Mouse (Mus musculus) lung, embryonic 14.5 days (tissue): ENCODE results near the gene Bfsp2. TPM values are rescaled to one million over a fixed set of nuclear protein-coding genes. Genes with fewer than 3 reads are reported as not detected.

ENCODE experiments used
- ATAC-seq: fragments of 200-750 bp; cut with Nextera tagmentation; 2 replicates; pipeline ENCODE4 v1.8.0; 2017; ENCODE audit warnings: mild to moderate bottlenecking, moderate TSS enrichment, moderate library complexity; ENCODE audit not compliant: insufficient read depth
- DNase-seq: peaks from one replicate; pipeline ENCODE4 v3.0.0-alpha.2; 2015
- H3K27ac ChIP-seq: fragments of 300-500 bp; sonication (generic); 2 replicates; pipeline ENCODE4 v1.5.1; 2014; ENCODE audit warnings: low read depth, mild to moderate bottlenecking, moderate library complexity
- H3K27me3 ChIP-seq: fragments of 300-500 bp; sonication (generic); 2 replicates; pipeline ENCODE4 v1.6.1; 2014; ENCODE audit warnings: low read length, control low read depth; ENCODE audit not compliant: insufficient read depth
- H3K36me3 ChIP-seq: fragments of 300-500 bp; sonication (generic); 2 replicates; pipeline ENCODE4 v1.6.1; 2014; ENCODE audit warnings: control low read depth; ENCODE audit not compliant: insufficient read depth
- H3K4me1 ChIP-seq: fragments of 300-500 bp; sonication (generic); 2 replicates; pipeline ENCODE4 v1.6.1; 2014; ENCODE audit warnings: antibody characterized with exemption, control low read depth; ENCODE audit not compliant: insufficient read depth
- H3K4me2 ChIP-seq: fragments of 300-500 bp; sonication (generic); 2 replicates; pipeline ENCODE4 v1.6.1; 2014; ENCODE audit warnings: mild to moderate bottlenecking
- H3K4me3 ChIP-seq: fragments of 300-500 bp; sonication (generic); 2 replicates; pipeline ENCODE4 v1.5.1; 2014; ENCODE audit warnings: low read depth, low read length
- H3K9ac ChIP-seq: fragments of 300-500 bp; sonication (generic); 2 replicates; pipeline ENCODE4 v1.6.1; 2014
- H3K9me3 ChIP-seq: fragments of 300-500 bp; sonication (generic); 2 replicates; pipeline ENCODE4 v1.6.1; 2016; ENCODE audit warnings: low read depth, low read length, control low read depth
- CTCF ChIP-seq: IDR thresholded peaks from 2 replicates; pipeline ENCODE4 v1.5.1; 2016; ENCODE audit warnings: antibody characterized with exemption, low read depth
- WGBS: fragments of 180-500 bp; shearing (Covaris S2); extraction: QIAGEN DNeasy Blood & Tissue Kit; methylation state at CpG from one replicate; pipeline ENCODE4 v1.1.7; 2014; 5-methylcytosine and 5-hydroxymethylcytosine counted together
- polyA plus RNA-seq: library from polyadenylated mRNA; unstranded; fragments of >200 nt; fragmentation: Nextera tagmentation; extraction: Ambion mirVana; gene quantifications from 2 replicates; pipeline ENCODE4 v1.2.1, GENCODE M21; 2014

Gene Bfsp2
- polyA plus RNA-seq, 1 experiment from 2014 or later: 0.50 TPM

DNA sequence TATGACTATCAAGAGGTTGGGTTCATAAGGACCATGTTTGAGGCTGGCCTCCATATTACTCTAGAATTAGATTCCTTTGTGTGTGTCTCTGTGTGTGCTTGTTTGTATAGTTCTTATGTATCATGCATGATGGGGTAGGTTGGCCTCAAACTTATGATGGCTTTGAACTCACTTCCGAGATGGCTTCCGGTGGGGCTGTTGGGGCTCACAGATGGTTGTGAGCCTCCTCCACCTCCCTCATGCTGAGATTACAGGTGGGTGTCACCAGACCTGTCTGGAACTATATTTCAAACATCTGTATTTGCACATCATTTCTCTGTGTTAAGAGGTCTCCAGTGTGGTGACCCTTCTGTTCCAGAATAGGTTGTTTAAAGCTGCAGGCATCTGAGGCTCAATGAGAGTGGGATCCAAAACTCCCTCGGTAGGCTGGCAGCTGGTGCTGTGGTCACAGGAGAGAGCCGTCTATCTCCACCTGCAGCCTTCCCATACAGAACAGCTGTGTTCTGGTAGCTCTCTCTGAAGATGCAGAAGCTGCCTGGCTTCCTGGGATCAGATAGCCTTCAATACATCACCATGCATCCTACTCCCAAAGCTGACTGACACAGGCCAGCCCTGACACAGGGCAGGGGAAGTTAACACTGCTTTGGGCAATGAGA is 96.0 kb downstream of the Bfsp2 start:
- Histone ChIP-seq H3K9me3 (no peaks in the 10 kb centered on the region), H3K4me3 (no peak overlapping the region), H3K9ac (no peak overlapping the region), H3K27me3 (no peaks in the 10 kb centered on the region), H3K27ac (no peak overlapping the region), H3K4me1 (peaks cover 14% of the 10 kb centered on the region), H3K36me3 (no peaks in the 10 kb centered on the region), H3K4me2 (no peak overlapping the region)
- ATAC-seq: no peak
- WGBS: 56% methylated on average over 4 of the region's 4 CpGs
- no peak for DNase-seq
- TF ChIP-seq CTCF: no peak

DNA sequence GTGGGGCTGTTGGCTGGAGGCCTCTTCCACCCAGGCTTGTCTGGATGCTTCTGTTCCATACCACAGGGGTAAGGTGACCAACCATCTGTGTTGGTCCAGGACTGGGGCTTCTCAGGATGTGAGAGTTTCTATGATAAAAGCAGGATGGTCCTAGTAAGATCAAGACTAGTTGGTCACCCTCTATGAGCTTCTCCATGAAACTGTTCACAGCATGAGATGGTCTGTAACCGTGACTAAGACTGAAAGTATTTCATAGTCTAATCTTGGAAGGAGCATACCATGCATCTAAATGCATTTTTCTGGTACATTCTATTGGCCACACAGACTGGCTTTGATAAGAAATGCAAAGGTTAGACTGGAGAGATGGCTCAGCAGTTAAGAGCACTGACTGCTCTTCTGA is 96.6 kb downstream of the Bfsp2 start:
- ATAC-seq: no peak
- Histone ChIP-seq H3K4me2 (no peak overlapping the region), H3K4me3 (no peak overlapping the region), H3K4me1 (peaks cover 14% of the 10 kb centered on the region), H3K27ac (no peak overlapping the region), H3K27me3 (no peaks in the 10 kb centered on the region), H3K9me3 (no peaks in the 10 kb centered on the region), H3K9ac (no peak overlapping the region), H3K36me3 (no peaks in the 10 kb centered on the region)
- no peak for DNase-seq
- no peak for TF ChIP-seq CTCF
- WGBS: 89% methylated on average over 1 of the region's 1 CpGs

DNA sequence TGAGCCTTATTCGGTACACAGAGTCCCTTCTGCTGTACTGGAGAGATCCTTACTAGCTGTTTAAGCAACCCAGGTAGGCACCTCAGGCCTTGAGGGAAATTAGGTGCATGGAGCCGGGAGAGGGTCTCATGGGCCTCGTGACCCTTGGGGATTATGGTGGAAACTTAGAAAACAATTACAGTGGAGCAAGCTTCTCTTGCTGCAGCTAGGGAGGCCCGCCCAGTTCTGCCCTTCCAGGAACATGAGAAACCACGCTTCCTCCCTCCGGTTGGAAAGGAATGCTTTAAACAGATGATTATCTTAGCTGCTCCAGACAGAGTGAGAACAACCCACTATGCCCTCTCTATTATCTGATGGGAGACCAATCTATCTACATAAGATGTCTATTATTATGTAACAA is 97.2 kb downstream of the Bfsp2 start:
- TF ChIP-seq CTCF: no peak
- ATAC-seq (no peak), DNase-seq (no peak)
- no peaks in the 10 kb centered on the region for H3K27me3 ChIP-seq
- H3K36me3 ChIP-seq: no peaks in the 10 kb centered on the region
- no peaks in the 10 kb centered on the region for H3K9me3 ChIP-seq
- H3K4me3 ChIP-seq: no peak overlapping the region
- H3K4me2 ChIP-seq: no peak overlapping the region
- no peak overlapping the region for H3K9ac ChIP-seq
- no peak overlapping the region for H3K27ac ChIP-seq
- H3K4me1 ChIP-seq: peaks cover 14% of the 10 kb centered on the region
- 43% methylated on average over 6 of the region's 6 CpGs for WGBS

DNA sequence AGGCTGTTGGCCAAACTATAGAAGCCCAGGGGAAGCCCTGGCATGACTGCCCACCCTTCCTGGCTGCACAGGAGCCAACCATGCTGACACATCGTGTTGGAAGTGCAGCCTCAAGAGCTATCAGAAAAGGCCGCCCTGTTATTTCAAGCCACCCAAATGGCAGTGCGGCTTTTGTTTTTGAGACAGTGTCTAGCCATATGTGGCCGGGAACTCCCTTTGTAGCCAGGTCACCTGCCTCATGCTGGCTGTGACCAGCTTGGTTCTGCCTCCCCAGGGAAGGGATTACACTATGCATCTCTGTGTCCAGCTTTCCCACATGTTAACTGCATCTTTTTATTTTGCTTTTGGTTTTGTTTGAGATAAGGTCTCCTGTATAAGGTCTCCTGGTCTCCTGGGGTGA is 99.7 kb downstream of the Bfsp2 start:
- WGBS: 89% methylated on average over 4 of the region's 4 CpGs
- no peak for ATAC-seq
- H3K27ac ChIP-seq: no peak overlapping the region
- H3K4me2 ChIP-seq: no peak overlapping the region
- no peaks in the 10 kb centered on the region for H3K36me3 ChIP-seq
- no peak overlapping the region for H3K4me3 ChIP-seq
- no peaks in the 10 kb centered on the region for H3K4me1 ChIP-seq
- TF ChIP-seq CTCF: no peak
- no peaks in the 10 kb centered on the region for H3K27me3 ChIP-seq
- H3K9ac ChIP-seq: no peak overlapping the region
- no peaks in the 10 kb centered on the region for H3K9me3 ChIP-seq
- no peak for DNase-seq

DNA sequence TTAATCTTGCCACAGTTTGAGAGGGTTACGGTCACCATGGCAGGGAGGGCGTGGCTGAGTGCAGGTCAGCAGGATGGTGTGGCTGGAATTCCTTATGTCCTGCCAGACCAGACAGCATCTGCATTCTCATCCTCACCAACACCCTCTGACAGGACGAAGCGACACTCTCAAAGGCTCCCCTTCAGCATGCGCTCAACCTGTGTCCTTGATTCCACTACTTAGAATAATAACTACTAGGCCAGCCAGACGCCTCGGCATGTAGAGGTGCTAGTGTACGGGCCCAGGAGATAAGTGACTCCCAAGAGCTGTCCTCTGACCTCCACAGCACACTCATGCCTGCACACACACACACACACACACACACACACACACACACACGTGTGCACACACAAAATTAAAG is 101.0 kb downstream of the Bfsp2 start:
- Histone ChIP-seq H3K9ac (no peak overlapping the region), H3K9me3 (no peaks in the 10 kb centered on the region), H3K27ac (no peak overlapping the region), H3K4me2 (no peak overlapping the region), H3K4me3 (no peak overlapping the region), H3K4me1 (no peaks in the 10 kb centered on the region), H3K27me3 (no peaks in the 10 kb centered on the region), H3K36me3 (no peaks in the 10 kb centered on the region)
- ATAC-seq: no peak
- DNase-seq: no peak
- WGBS: 26% methylated on average over 9 of the region's 9 CpGs
- TF ChIP-seq CTCF: no peak

DNA sequence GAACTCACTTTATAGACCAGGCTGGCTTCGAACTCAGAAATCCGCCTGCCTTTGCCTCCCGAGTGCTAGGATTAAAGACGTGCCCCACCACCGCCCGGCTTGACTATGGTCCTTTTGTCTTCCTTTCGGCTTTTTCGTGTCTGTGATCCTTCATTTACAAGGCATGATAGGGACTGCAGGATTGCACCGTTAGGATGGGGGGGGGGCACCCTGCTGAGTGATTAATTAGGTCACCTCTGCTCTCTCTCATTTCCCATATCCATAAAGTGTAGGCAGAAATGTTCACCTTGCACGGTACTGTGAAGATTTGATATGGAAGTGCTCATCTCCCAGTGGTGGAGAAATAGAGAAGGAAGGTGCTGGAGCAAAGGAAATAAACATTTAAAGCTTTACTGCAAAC is 101.5 kb downstream of the Bfsp2 start:
- no peak for TF ChIP-seq CTCF
- Histone ChIP-seq H3K9ac (no peak overlapping the region), H3K27me3 (no peaks in the 10 kb centered on the region), H3K4me2 (no peak overlapping the region), H3K27ac (no peak overlapping the region), H3K36me3 (no peaks in the 10 kb centered on the region), H3K4me3 (no peak overlapping the region), H3K9me3 (no peaks in the 10 kb centered on the region), H3K4me1 (no peaks in the 10 kb centered on the region)
- ATAC-seq (no peak), DNase-seq (no peak)
- 53% methylated on average over 10 of the region's 10 CpGs for WGBS

DNA sequence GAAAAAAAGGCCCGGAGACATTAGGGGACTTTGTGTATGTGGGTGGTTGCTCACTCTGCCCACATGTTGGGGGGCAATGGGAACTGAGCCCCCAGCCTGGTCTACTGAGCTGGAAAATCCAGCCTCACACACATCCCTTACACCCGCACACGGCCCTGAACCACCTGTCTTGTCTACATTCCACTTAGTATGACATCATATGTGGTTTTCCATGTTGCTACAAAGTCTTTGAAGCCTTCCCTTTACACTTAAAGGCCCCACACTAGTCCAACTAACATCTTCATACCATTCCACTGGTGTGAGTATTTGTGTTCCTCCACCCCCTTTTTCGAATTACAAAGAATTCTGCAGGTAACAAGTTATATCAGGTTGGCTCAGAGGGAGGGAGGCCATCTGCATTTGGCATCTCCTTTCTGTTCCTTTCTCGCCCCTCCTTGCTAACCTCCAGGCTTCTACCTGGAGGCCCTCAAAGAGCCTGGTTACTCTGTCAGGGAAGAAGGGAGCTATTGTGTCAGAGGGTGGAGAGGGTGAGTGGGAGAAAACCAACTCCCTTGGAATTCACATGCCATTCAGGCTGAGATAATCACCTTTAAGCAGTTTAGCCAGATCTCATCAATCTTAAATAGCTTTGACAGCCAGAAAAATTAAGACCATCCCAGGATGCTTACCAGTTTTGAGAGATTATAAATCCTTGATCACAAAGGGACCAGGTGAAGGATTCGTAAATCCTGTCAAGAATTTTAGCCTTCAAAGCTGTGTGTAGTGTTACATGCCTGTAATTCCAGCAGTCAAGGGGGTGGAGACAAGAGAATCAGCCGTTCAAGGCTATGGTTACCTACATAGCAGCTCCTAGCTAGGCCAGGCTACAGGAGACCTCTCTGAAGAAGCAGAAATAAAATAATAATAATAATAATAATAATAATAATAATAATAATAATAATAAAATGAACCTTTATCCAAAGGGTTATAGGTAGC is 103.6 kb downstream of the Bfsp2 start:
- H3K27me3 ChIP-seq: no peaks in the 10 kb centered on the region
- H3K36me3 ChIP-seq: no peaks in the 10 kb centered on the region
- H3K4me1 ChIP-seq: no peaks in the 10 kb centered on the region
- ATAC-seq: peak; percentile 54
- TF ChIP-seq CTCF: no peak
- H3K9ac ChIP-seq: no peak overlapping the region
- no peak overlapping the region for H3K4me2 ChIP-seq
- H3K4me3 ChIP-seq: no peak overlapping the region
- peak overlapping the region; percentile 86 for H3K27ac ChIP-seq
- no peaks in the 10 kb centered on the region for H3K9me3 ChIP-seq
- DNase-seq: peak; percentile 28
- 50% methylated on average over 7 of the region's 7 CpGs for WGBS

Other genes starting within 250 kb of the Bfsp2 start
- gene Trf, start 250.0 kb downstream of the Bfsp2 start, polyA plus RNA-seq: 35.5 and 44.6 TPM in 2 replicates
- gene 1300017J02Rik, start 175.3 kb downstream of the Bfsp2 start, polyA plus RNA-seq: 0.51 and 0.78 TPM in 2 replicates
- 96.5 and 103 TPM in 2 replicates for gene Topbp1, start 175.2 kb downstream of the Bfsp2 start, polyA plus RNA-seq
- 92.0 and 93.4 TPM in 2 replicates for gene Cdv3, start 114.6 kb downstream of the Bfsp2 start, polyA plus RNA-seq